Mouse (Mus musculus): ENCODE data around the gene Plg.

Plg gene

GRCm38 (mm10) chr17:12371310-12371925, 7.0 kb upstream of the Plg start:
- no peaks in the 10 kb centered on the region for H3K27me3 ChIP-seq (ENCODE audit: control insufficient read depth, insufficient read depth, low read length, poor library complexity, severe bottlenecking)
- peak; percentile 69 for DNase-seq (ENCODE audit: low read depth, low spot score)
- H3K36me3 ChIP-seq (ENCODE audit: control insufficient read depth, insufficient read depth, low read length, poor library complexity, severe bottlenecking), result no peaks in the 10 kb centered on the region

- Histone ChIP-seq H3K36me3 (ENCODE audit: control insufficient read depth, insufficient read depth, low read length, poor library complexity, severe bottlenecking) (no peaks in the 10 kb centered on the region), H3K27me3 (ENCODE audit: control insufficient read depth, insufficient read depth, low read length, poor library complexity, severe bottlenecking) (no peaks in the 10 kb centered on the region)
- peak; percentile 84 for DNase-seq (ENCODE audit: low read depth, low spot score)
Observed at GRCm38 (mm10) chr17:12372021-12372420, 6.4 kb upstream of the Plg start.

- DNase-seq (ENCODE audit: low read depth, low spot score), result no peak
- H3K36me3 ChIP-seq (ENCODE audit: control insufficient read depth, insufficient read depth, low read length, poor library complexity, severe bottlenecking), result no peaks in the 10 kb centered on the region
- H3K27me3 ChIP-seq (ENCODE audit: control insufficient read depth, insufficient read depth, low read length, poor library complexity, severe bottlenecking), result no peaks in the 10 kb centered on the region
Observed at GRCm38 (mm10) chr17:12373601-12374144, 4.7 kb upstream of the Plg start.

GRCm38 (mm10) chr17:12380287-12380686, 1.9 kb downstream of the Plg start:
- no peaks in the 10 kb centered on the region for H3K36me3 ChIP-seq (ENCODE audit: control insufficient read depth, insufficient read depth, low read length, poor library complexity, severe bottlenecking)
- no peaks in the 10 kb centered on the region for H3K27me3 ChIP-seq (ENCODE audit: control insufficient read depth, insufficient read depth, low read length, poor library complexity, severe bottlenecking)
- DNase-seq (ENCODE audit: low read depth, low spot score), result no peak

GRCm38 (mm10) chr17:12381579-12381978, 3.2 kb downstream of the Plg start:
- Histone ChIP-seq H3K27me3 (ENCODE audit: control insufficient read depth, insufficient read depth, low read length, poor library complexity, severe bottlenecking) (no peaks in the 10 kb centered on the region), H3K36me3 (ENCODE audit: control insufficient read depth, insufficient read depth, low read length, poor library complexity, severe bottlenecking) (no peaks in the 10 kb centered on the region)
- no peak for DNase-seq (ENCODE audit: low read depth, low spot score)

- no peaks in the 10 kb centered on the region for H3K27me3 ChIP-seq (ENCODE audit: control insufficient read depth, insufficient read depth, low read length, poor library complexity, severe bottlenecking)
- H3K36me3 ChIP-seq (ENCODE audit: control insufficient read depth, insufficient read depth, low read length, poor library complexity, severe bottlenecking), result no peaks in the 10 kb centered on the region
- no peak for DNase-seq (ENCODE audit: low read depth, low spot score)
Observed at GRCm38 (mm10) chr17:12382531-12382930, 4.1 kb downstream of the Plg start.

GRCm38 (mm10) chr17:12385049-12385794, 6.8 kb downstream of the Plg start:
- DNase-seq (ENCODE audit: low read depth, low spot score), result no peak
- Histone ChIP-seq H3K27me3 (ENCODE audit: control insufficient read depth, insufficient read depth, low read length, poor library complexity, severe bottlenecking) (no peaks in the 10 kb centered on the region), H3K36me3 (ENCODE audit: control insufficient read depth, insufficient read depth, low read length, poor library complexity, severe bottlenecking) (no peaks in the 10 kb centered on the region)

GRCm38 (mm10) chr17:12387781-12388180, 9.4 kb downstream of the Plg start:
- DNase-seq (ENCODE audit: low read depth, low spot score), result no peak
- no peaks in the 10 kb centered on the region for H3K27me3 ChIP-seq (ENCODE audit: control insufficient read depth, insufficient read depth, low read length, poor library complexity, severe bottlenecking)
- no peaks in the 10 kb centered on the region for H3K36me3 ChIP-seq (ENCODE audit: control insufficient read depth, insufficient read depth, low read length, poor library complexity, severe bottlenecking)

GRCm38 (mm10) chr17:12388239-12388638, 9.8 kb downstream of the Plg start:
- H3K36me3 ChIP-seq (ENCODE audit: control insufficient read depth, insufficient read depth, low read length, poor library complexity, severe bottlenecking), result no peaks in the 10 kb centered on the region
- no peak for DNase-seq (ENCODE audit: low read depth, low spot score)
- no peaks in the 10 kb centered on the region for H3K27me3 ChIP-seq (ENCODE audit: control insufficient read depth, insufficient read depth, low read length, poor library complexity, severe bottlenecking)

GRCm38 (mm10) chr17:12396163-12396677, 17.8 kb downstream of the Plg start:
- Histone ChIP-seq H3K27me3 (ENCODE audit: control insufficient read depth, insufficient read depth, low read length, poor library complexity, severe bottlenecking) (no peaks in the 10 kb centered on the region), H3K36me3 (ENCODE audit: control insufficient read depth, insufficient read depth, low read length, poor library complexity, severe bottlenecking) (no peaks in the 10 kb centered on the region)
- no peak for DNase-seq (ENCODE audit: low read depth, low spot score)

GRCm38 (mm10) chr17:12403420-12403819, 25.0 kb downstream of the Plg start:
- Histone ChIP-seq H3K27me3 (ENCODE audit: control insufficient read depth, insufficient read depth, low read length, poor library complexity, severe bottlenecking) (no peaks in the 10 kb centered on the region), H3K36me3 (ENCODE audit: control insufficient read depth, insufficient read depth, low read length, poor library complexity, severe bottlenecking) (no peaks in the 10 kb centered on the region)
- DNase-seq (ENCODE audit: low read depth, low spot score), result no peak

- no peak for DNase-seq (ENCODE audit: low read depth, low spot score)
- no peaks in the 10 kb centered on the region for H3K36me3 ChIP-seq (ENCODE audit: control insufficient read depth, insufficient read depth, low read length, poor library complexity, severe bottlenecking)
- no peaks in the 10 kb centered on the region for H3K27me3 ChIP-seq (ENCODE audit: control insufficient read depth, insufficient read depth, low read length, poor library complexity, severe bottlenecking)
Observed at GRCm38 (mm10) chr17:12409346-12409944, 31.0 kb downstream of the Plg start.

- no peaks in the 10 kb centered on the region for H3K27me3 ChIP-seq (ENCODE audit: control insufficient read depth, insufficient read depth, low read length, poor library complexity, severe bottlenecking)
- no peak for DNase-seq (ENCODE audit: low read depth, low spot score)
- H3K36me3 ChIP-seq (ENCODE audit: control insufficient read depth, insufficient read depth, low read length, poor library complexity, severe bottlenecking), result no peaks in the 10 kb centered on the region
Observed at GRCm38 (mm10) chr17:12412181-12412890, 33.9 kb downstream of the Plg start.

- no peaks in the 10 kb centered on the region for H3K27me3 ChIP-seq (ENCODE audit: control insufficient read depth, insufficient read depth, low read length, poor library complexity, severe bottlenecking)
- H3K36me3 ChIP-seq (ENCODE audit: control insufficient read depth, insufficient read depth, low read length, poor library complexity, severe bottlenecking), result no peaks in the 10 kb centered on the region
- no peak for DNase-seq (ENCODE audit: low read depth, low spot score)
Observed at GRCm38 (mm10) chr17:12412891-12413237, 34.5 kb downstream of the Plg start.
